14 mouse cellular contexts compared by ENCODE assay signal in genomic region chr8:120315644-120316043, GRCm38 (mm10).
DNase-seq lines count a peak whose midpoint lies in the region; ATAC-seq and TF ChIP-seq lines count a peak whose summit lies in the region.
"Had no signal": no experiment of that assay in that cellular context is flagged by ENCODE, and none has a peak within 500 bp of the region (broad histone marks: within the 10 kb centered on the region; RNA-seq: fewer than 3 reads in every experiment).

No protein-coding gene starts in this region.

- no peaks in the 10 kb centered on the region for H3K36me3 ChIP-seq in hindbrain, postnatal 0 days (ENCODE audit: insufficient read depth, low read length)
- no peaks in the 10 kb centered on the region for H3K36me3 ChIP-seq in hindbrain, embryonic 14.5 days (replicated peaks; ENCODE audit: control insufficient read depth, insufficient read depth)
- no peaks in the 10 kb centered on the region for H3K36me3 ChIP-seq in testis, adult 2 months (ENCODE audit: control insufficient read depth, insufficient read depth, low read length)
- no peaks in the 10 kb centered on the region for H3K36me3 ChIP-seq in liver, embryonic 14.5 days (replicated peaks; ENCODE audit: control insufficient read depth, insufficient read depth, low read depth)
- H3K36me3 ChIP-seq in forebrain, embryonic 15.5 days = no peaks in the 10 kb centered on the region
- H3K36me3 ChIP-seq: neural tube, embryonic 12.5 days had no signal

- H3K9ac ChIP-seq in hindbrain, postnatal 0 days (replicated peaks; ENCODE audit: low read length) = no peak overlapping the region
- no peak overlapping the region for H3K9ac ChIP-seq in hindbrain, embryonic 14.5 days
- no peak overlapping the region for H3K9ac ChIP-seq in liver, embryonic 14.5 days (replicated peaks)
- H3K9ac ChIP-seq in forebrain, embryonic 15.5 days (replicated peaks) = no peak overlapping the region
- H3K9ac ChIP-seq: neural tube, embryonic 12.5 days had no signal

- peak; percentile 46 for TF ChIP-seq CTCF in hindbrain, postnatal 0 days (IDR thresholded peaks at IDR 0.05; ENCODE audit: low read depth)
- peak; percentile 62; the same call in 1 of the 2 replicates for TF ChIP-seq CTCF in testis, adult 2 months (IDR thresholded peaks at IDR 0.05; ENCODE audit: control insufficient read depth, insufficient read depth, insufficient replicate concordance, low read depth, low read length)
- peak; percentile 79 for TF ChIP-seq CTCF in liver, embryonic 14.5 days (IDR thresholded peaks at IDR 0.05; ENCODE audit: low read depth)

- no peak for ATAC-seq in hindbrain, postnatal 0 days
- no peak for ATAC-seq in hindbrain, embryonic 14.5 days (ENCODE audit: low FRiP score)
- ATAC-seq in liver, embryonic 14.5 days (ENCODE audit: insufficient read depth) = no peak
- ATAC-seq in forebrain, embryonic 15.5 days (replicated peaks) = no peak
- ATAC-seq in activated CD4-positive, CD25-positive, alpha-beta regulatory T cell, adult 4 months = no peak

- no peak for TF ChIP-seq POLR2A in testis, adult 2 months (IDR thresholded peaks at IDR 0.05; ENCODE audit: control insufficient read depth, low read depth, low read length)

- no peak overlapping the region for H3K27ac ChIP-seq in hindbrain, postnatal 0 days
- H3K27ac ChIP-seq in hindbrain, embryonic 14.5 days = no peak overlapping the region
- H3K27ac ChIP-seq in testis, adult 2 months (ENCODE audit: control insufficient read depth, insufficient read depth, low read depth, low read length) = no peak overlapping the region
- H3K27ac ChIP-seq in liver, embryonic 14.5 days = no peak overlapping the region
- H3K27ac ChIP-seq in forebrain, embryonic 15.5 days (replicated peaks) = no peak overlapping the region
- H3K27ac ChIP-seq: neural tube, embryonic 12.5 days had no signal

- DNase-seq in hindbrain, postnatal 0 days (ENCODE audit: low spot score) = peak; percentile 1
- no peak for DNase-seq in hindbrain, embryonic 14.5 days (ENCODE audit: low spot score)
- no peak for DNase-seq in testis, postnatal 10 days (ENCODE audit: low spot score)
- no peak for DNase-seq in liver, embryonic 14.5 days (ENCODE audit: low read depth in 3 of 3, low spot score in 3 of 3)
- DNase-seq in frontal cortex, adult 2 months (ENCODE audit: extremely low spot score in 1 of 2, low spot score in 1 of 2) = no peak
- DNase-seq: adrenal gland, postnatal 14 days; cerebellum, adult 9-10 months; gastrocnemius, postnatal 14 days; heart, postnatal 10 days; kidney, postnatal 10 days had no signal

- H3K9me3 ChIP-seq in hindbrain, postnatal 0 days (ENCODE audit: low read length) = no peaks in the 10 kb centered on the region
- no peaks in the 10 kb centered on the region for H3K9me3 ChIP-seq in hindbrain, embryonic 14.5 days (ENCODE audit: control insufficient read depth, low read length)
- H3K9me3 ChIP-seq in liver, embryonic 14.5 days (ENCODE audit: control insufficient read depth, low read length) = no peaks in the 10 kb centered on the region
- H3K9me3 ChIP-seq in forebrain, embryonic 15.5 days = no peaks in the 10 kb centered on the region
- H3K9me3 ChIP-seq: neural tube, embryonic 12.5 days had no signal

- H3K4me3 ChIP-seq in hindbrain, postnatal 0 days (ENCODE audit: low read length) = no peak overlapping the region
- no peak overlapping the region for H3K4me3 ChIP-seq in hindbrain, embryonic 14.5 days (replicated peaks; ENCODE audit: low read length)
- H3K4me3 ChIP-seq in testis, adult 2 months (ENCODE audit: control insufficient read depth, low read depth, low read length) = no peak overlapping the region
- H3K4me3 ChIP-seq in liver, embryonic 14.5 days (ENCODE audit: insufficient read depth in 1 of 2, low read depth in 2 of 2, low read length in 2 of 2) = no peak overlapping the region
- H3K4me3 ChIP-seq in forebrain, embryonic 15.5 days = no peak overlapping the region
- H3K4me3 ChIP-seq: neural tube, embryonic 12.5 days had no signal

- TF ChIP-seq EP300 in liver, embryonic 14.5 days (IDR thresholded peaks at IDR 0.05; ENCODE audit: low read depth) = no peak

- H3K4me1 ChIP-seq in hindbrain, postnatal 0 days (ENCODE audit: insufficient read depth, low read length) = 0 out of 2 replicates have a peak, but pooled peaks cover 4% of the 10 kb centered on the region
- H3K4me1 ChIP-seq in hindbrain, embryonic 14.5 days (replicated peaks; ENCODE audit: control insufficient read depth, insufficient read depth, low read length) = peaks cover 9% of the 10 kb centered on the region; the same call in 1 of the 2 replicates
- H3K4me1 ChIP-seq in testis, adult 2 months (ENCODE audit: control insufficient read depth, insufficient read depth, low read length) = peaks cover 3% of the 10 kb centered on the region
- H3K4me1 ChIP-seq in liver, embryonic 14.5 days (replicated peaks; ENCODE audit: control insufficient read depth in 2 of 2, insufficient read depth in 2 of 2, low read length in 1 of 2) = peaks cover 0 to 4% of the 10 kb centered on the region in 2 experiments; a peak in 2 of 4 replicates
- peaks cover 14% of the 10 kb centered on the region for H3K4me1 ChIP-seq in forebrain, embryonic 15.5 days

- no peaks in the 10 kb centered on the region for H3K27me3 ChIP-seq in hindbrain, postnatal 0 days (ENCODE audit: insufficient read depth, low read length)
- H3K27me3 ChIP-seq in hindbrain, embryonic 14.5 days (ENCODE audit: control insufficient read depth, insufficient read depth, low read length) = no peaks in the 10 kb centered on the region; the same call in 1 of the 2 replicates
- no peaks in the 10 kb centered on the region for H3K27me3 ChIP-seq in testis, adult 2 months (ENCODE audit: control insufficient read depth, insufficient read depth, low read length)
- H3K27me3 ChIP-seq in liver, embryonic 14.5 days (ENCODE audit: control insufficient read depth, insufficient read depth, low read length) = no peaks in the 10 kb centered on the region
- H3K27me3 ChIP-seq in forebrain, embryonic 15.5 days = no peaks in the 10 kb centered on the region
- H3K27me3 ChIP-seq: neural tube, embryonic 12.5 days had no signal

- H3K4me2 ChIP-seq in hindbrain, postnatal 0 days (ENCODE audit: low read depth, low read length) = no peak overlapping the region
- H3K4me2 ChIP-seq in hindbrain, embryonic 14.5 days (replicated peaks) = no peak overlapping the region
- H3K4me2 ChIP-seq in liver, embryonic 14.5 days (ENCODE audit: low read depth) = no peak overlapping the region
- no peak overlapping the region for H3K4me2 ChIP-seq in forebrain, embryonic 15.5 days (replicated peaks)
- H3K4me2 ChIP-seq: neural tube, embryonic 12.5 days had no signal

- 95% methylated on average over 4 of the region's 4 CpGs for WGBS in hindbrain, postnatal 0 days
- WGBS in hindbrain, embryonic 14.5 days = 86% methylated on average over 4 of the region's 4 CpGs
- WGBS in liver, embryonic 14.5 days (ENCODE audit: insufficient replicate concordance) = 68% methylated on average over 4 of the region's 4 CpGs
- 86% methylated on average over 4 of the region's 4 CpGs for WGBS in forebrain, embryonic 15.5 days
